Mouse (Mus musculus) limb, embryonic 11.5 days (tissue): ENCODE measurements around the gene Fhl2. TPM values are rescaled to one million over a fixed set of nuclear protein-coding genes. Genes with fewer than 3 reads are reported as not detected.

ENCODE experiments used
- ATAC-seq: fragments of 200-750 bp; cut with Nextera tagmentation; 2 replicates; pipeline ENCODE4 v1.8.0; 2017; ENCODE audit warnings: low read depth; ENCODE audit not compliant: insufficient number of reproducible peaks, low FRiP score, low TSS enrichment
- DNase-seq: peaks from one replicate; pipeline ENCODE4 v3.0.0-alpha.2; 2015; ENCODE audit warnings: low spot score
- H3K27ac ChIP-seq: fragments of 300-500 bp; sonication (generic); replicated peaks from 2 replicates; pipeline ENCODE4 v1.5.1; 2014; ENCODE audit warnings: low read depth, mild to moderate bottlenecking, low read length
- H3K27me3 ChIP-seq: fragments of 300-500 bp; sonication (generic); 2 replicates; pipeline ENCODE4 v1.6.1; 2014; ENCODE audit warnings: mild to moderate bottlenecking, low read length, mixed read lengths; ENCODE audit not compliant: control insufficient read depth, insufficient read depth
- H3K36me3 ChIP-seq: fragments of 300-500 bp; sonication (generic); 2 replicates; pipeline ENCODE4 v1.6.1; 2014; ENCODE audit warnings: mild to moderate bottlenecking, low read length, moderate library complexity, mixed read lengths; ENCODE audit not compliant: control insufficient read depth, insufficient read depth
- H3K4me1 ChIP-seq: fragments of 300-500 bp; sonication (generic); 2 replicates; pipeline ENCODE4 v1.6.1; 2014; ENCODE audit warnings: low read length, mixed read lengths; ENCODE audit not compliant: control insufficient read depth, insufficient read depth
- H3K4me2 ChIP-seq: fragments of 300-500 bp; sonication (generic); 2 replicates; pipeline ENCODE4 v1.6.1; 2014; ENCODE audit warnings: low read depth, mild to moderate bottlenecking, moderate library complexity; ENCODE audit not compliant: severe bottlenecking
- H3K4me3 ChIP-seq: fragments of 300-500 bp; sonication (generic); 2 replicates; pipeline ENCODE4 v1.5.1; 2014; ENCODE audit warnings: low read depth, low read length
- H3K9ac ChIP-seq: fragments of 300-500 bp; sonication (generic); 2 replicates; pipeline ENCODE4 v1.6.1; 2014; ENCODE audit warnings: mild to moderate bottlenecking, low read length
- H3K9me3 ChIP-seq: fragments of 300-500 bp; sonication (generic); 2 replicates; pipeline ENCODE4 v1.6.1; 2016; ENCODE audit warnings: low read length; ENCODE audit not compliant: control insufficient read depth
- whole genome bisulfite sequencing: fragments of 180-500 bp; shearing (Covaris S2); extraction: QIAGEN DNeasy Blood & Tissue Kit; methylation state at CpG from one replicate; pipeline ENCODE4 v1.1.7; 2014; 5-methylcytosine and 5-hydroxymethylcytosine counted together
- polyA plus RNA-seq: library from polyadenylated mRNA; unstranded; fragments of >200 nt; fragmentation: Nextera tagmentation; extraction: Ambion mirVana; gene quantifications from 2 replicates; pipeline ENCODE4 v1.2.1, GENCODE M21; 2014

The Fhl2 gene
- polyA plus RNA-seq, 1 experiment from 2014 or later, result 8.6 TPM

DNA sequence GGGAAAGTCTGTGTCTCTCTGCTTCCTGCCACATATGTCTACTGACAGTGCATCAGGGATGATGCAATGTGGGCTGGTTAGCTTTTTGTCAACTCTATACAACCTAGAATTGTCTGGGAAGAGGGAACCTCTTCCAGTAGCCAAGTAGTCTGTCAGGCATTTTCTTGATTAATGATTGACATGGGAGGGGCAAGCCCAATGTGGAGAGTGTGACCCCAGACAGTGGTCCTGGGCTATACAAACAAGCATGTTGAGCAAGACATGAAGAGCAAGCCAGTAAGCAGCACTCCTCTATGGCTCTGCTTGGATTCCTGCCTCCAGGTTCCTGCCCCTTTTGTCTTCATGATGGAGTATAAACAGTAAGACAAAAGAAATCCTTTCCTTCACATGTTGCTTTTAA, 69.6 kb downstream of the Fhl2 start:
- Histone ChIP-seq H3K4me3 (no peak overlapping the region), H3K9me3 (no peaks in the 10 kb centered on the region), H3K9ac (no peak overlapping the region), H3K4me1 (no peaks in the 10 kb centered on the region), H3K27me3 (no peaks in the 10 kb centered on the region), H3K27ac (no peak overlapping the region), H3K4me2 (no peak overlapping the region), H3K36me3 (no peaks in the 10 kb centered on the region; the same call in 1 of the 2 replicates)
- ATAC-seq (no peak), DNase-seq (no peak)

DNA sequence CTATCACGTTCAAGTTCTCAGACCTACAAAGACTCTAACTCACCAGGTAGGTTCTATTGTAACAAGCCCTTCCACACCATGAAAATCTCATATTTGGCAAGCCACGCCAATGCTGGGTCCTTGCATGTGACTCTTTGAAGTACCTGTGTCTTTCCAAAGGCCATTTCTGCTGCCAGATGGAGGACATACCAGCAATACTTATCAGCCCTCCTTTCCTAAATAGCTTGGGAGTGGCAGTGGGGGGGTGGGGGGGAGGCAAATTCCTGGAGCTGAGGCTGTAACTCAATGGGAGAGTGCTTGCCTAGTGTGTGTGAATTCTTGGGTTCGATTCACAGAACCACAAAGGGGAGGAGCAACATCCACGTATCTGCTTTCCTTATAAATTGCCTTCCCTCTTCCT, 72.1 kb downstream of the Fhl2 start:
- Histone ChIP-seq H3K4me3 (no peak overlapping the region), H3K9me3 (no peaks in the 10 kb centered on the region), H3K4me1 (no peaks in the 10 kb centered on the region), H3K36me3 (no peaks in the 10 kb centered on the region; the same call in 1 of the 2 replicates), H3K27me3 (no peaks in the 10 kb centered on the region), H3K4me2 (no peak overlapping the region), H3K9ac (no peak overlapping the region), H3K27ac (no peak overlapping the region)
- ATAC-seq, result no peak
- DNase-seq, result no peak
- WGBS, result 82% methylated on average over 4 of the region's 4 CpGs

DNA sequence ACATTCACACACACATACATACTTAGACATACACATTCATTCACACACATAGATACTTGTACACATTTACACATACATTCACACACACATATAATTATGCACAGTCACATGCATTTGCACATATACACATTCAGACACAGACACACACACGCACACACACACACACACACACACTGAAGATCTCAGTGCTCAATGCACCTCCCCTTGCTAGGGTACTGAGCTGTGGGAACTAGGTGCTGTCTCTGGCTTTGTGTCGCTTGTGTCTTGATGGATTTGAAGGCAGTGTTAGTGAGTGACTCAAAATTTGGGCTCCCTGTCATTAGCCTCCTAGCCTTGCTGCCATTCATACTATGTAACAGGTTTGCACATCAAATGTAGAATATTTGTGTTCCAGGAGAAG, 74.2 kb downstream of the Fhl2 start:
- H3K4me1 ChIP-seq, result no peaks in the 10 kb centered on the region
- no peaks in the 10 kb centered on the region for H3K27me3 ChIP-seq
- H3K27ac ChIP-seq, result no peak overlapping the region
- no peak overlapping the region for H3K9ac ChIP-seq
- WGBS, result 83% methylated on average over 2 of the region's 2 CpGs
- ATAC-seq, result no peak
- H3K4me3 ChIP-seq, result no peak overlapping the region
- no peak overlapping the region for H3K4me2 ChIP-seq
- H3K9me3 ChIP-seq, result no peaks in the 10 kb centered on the region
- peaks cover 4% of the 10 kb centered on the region; the same call in 1 of the 2 replicates for H3K36me3 ChIP-seq
- no peak for DNase-seq

DNA sequence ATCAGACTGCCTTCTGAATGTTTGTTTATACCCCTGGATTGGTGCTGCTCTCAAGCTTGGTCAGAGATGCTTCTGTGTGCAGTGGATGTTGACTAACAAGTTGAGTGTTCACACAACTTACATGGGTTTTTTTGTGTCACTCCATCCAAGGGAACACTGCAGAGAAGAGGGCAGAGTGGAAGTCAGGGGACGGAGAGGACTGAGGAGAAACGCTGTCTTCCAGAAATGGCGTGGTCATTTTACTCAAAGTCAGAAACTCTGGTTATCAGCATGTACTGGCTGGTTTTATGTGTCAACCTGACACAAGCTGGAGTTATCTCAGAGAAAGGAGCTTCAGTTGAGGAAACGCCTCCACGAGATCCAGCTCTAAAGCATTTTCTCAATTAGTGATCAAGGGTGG, 75.8 kb downstream of the Fhl2 start:
- Histone ChIP-seq H3K27me3 (no peaks in the 10 kb centered on the region), H3K27ac (no peak overlapping the region), H3K9me3 (no peaks in the 10 kb centered on the region), H3K9ac (no peak overlapping the region), H3K4me3 (no peak overlapping the region), H3K36me3 (peaks cover 7% of the 10 kb centered on the region; the same call in 1 of the 2 replicates), H3K4me1 (no peaks in the 10 kb centered on the region), H3K4me2 (no peak overlapping the region)
- DNase-seq (no peak), ATAC-seq (no peak)
- 93% methylated on average over 5 of the region's 5 CpGs for WGBS

DNA sequence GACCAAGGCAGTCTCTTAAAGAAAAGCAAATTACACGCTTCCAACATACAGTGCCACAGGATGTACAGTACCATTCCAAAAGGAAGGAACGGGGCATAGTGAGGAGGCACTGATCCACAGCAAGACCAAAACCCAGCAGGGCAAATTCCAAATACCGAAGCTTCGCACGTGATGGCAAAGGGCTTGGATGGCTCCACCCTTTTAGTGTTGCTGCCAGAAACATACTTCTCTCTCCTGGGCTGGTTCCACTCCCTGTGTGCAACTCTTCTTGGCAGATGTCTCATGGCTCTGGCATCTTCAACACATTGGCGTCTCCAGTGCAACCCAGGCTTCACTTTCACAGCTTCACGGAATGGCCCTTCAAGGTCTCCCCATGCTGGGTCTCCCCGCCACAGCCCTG, 79.3 kb downstream of the Fhl2 start:
- DNase-seq (no peak), ATAC-seq (no peak)
- Histone ChIP-seq H3K4me3 (no peak overlapping the region), H3K9me3 (no peaks in the 10 kb centered on the region), H3K4me1 (no peaks in the 10 kb centered on the region), H3K27me3 (no peaks in the 10 kb centered on the region), H3K4me2 (no peak overlapping the region), H3K9ac (no peak overlapping the region), H3K27ac (no peak overlapping the region), H3K36me3 (peaks cover 10% of the 10 kb centered on the region; the same call in 1 of the 2 replicates)
- 95% methylated on average over 8 of the region's 8 CpGs for WGBS

DNA sequence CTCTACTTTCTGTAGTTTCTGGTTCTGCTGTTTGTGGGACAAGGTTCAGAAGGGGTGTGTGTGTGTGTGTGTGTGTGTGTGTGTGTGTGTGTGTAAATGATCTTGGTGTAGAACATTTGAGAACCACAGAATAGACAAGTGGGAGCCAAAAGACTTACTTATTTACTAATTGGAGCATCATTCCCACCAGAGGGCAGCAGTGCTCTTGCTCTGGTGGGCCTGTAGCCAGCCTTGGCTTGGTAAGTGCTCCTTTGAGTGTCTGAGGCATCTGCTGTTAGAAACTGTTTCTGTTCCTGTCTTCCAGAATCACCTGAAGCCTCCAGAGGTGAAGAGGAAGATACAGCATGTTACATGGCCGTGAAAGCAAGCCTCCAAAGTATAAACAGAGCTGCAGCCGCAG, 83.9 kb downstream of the Fhl2 start:
- no peaks in the 10 kb centered on the region for H3K27me3 ChIP-seq

DNA sequence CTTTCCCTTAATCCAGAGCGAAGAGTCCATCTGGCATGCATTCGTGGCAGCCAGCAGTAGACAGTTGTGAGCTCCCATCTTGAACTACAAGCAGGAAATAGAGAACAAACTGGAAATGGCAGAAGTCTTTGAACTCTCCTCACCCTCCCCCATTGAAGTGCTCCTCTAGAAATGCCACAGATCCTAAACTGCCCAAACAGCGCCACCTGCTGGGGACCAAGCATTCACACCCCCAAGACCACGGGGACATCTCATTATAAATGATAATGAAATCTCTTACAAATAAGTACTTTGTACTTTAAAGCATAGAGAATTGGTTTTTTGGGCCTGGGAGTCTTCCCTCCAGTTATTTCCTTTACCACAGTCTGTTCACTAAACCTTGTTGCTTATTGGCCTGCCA, 86.2 kb downstream of the Fhl2 start:
- DNase-seq, result peak; percentile 38

More for the DNA sequence above, 83.9 kb downstream of the Fhl2 start:
- Histone ChIP-seq H3K4me3 (no peak overlapping the region), H3K9me3 (no peaks in the 10 kb centered on the region), H3K4me1 (no peaks in the 10 kb centered on the region), H3K27ac (no peak overlapping the region), H3K4me2 (no peak overlapping the region), H3K36me3 (peaks cover 10% of the 10 kb centered on the region; the same call in 1 of the 2 replicates), H3K9ac (no peak overlapping the region)
- DNase-seq (peak; percentile 51), ATAC-seq (no peak)
- WGBS, result 90% methylated on average over 2 of the region's 2 CpGs

DNA sequence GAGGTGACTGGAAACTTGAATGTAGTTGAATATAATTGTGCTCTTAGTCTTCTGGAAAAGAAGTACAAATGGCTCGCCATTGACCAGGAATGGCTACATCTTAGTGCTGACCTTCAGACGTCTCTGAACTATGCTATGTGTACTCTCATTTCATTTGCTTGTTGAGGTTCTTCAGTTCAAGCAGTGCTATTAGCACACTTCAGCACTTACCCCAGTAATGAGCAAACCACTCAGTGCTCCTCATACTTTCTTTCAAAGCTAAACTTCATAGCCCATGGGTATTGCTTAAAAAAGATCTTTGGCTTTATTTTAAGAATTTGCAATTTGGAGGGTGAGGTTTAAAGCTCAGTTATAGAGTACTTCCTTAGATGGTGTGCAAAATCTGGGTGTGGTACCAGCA, 88.1 kb downstream of the Fhl2 start:
- H3K4me2 ChIP-seq, result no peak overlapping the region
- 0 out of 2 replicates have a peak, but pooled peaks cover 2% of the 10 kb centered on the region for H3K36me3 ChIP-seq
- no peak overlapping the region for H3K4me3 ChIP-seq
- ATAC-seq (no peak), DNase-seq (no peak)
- H3K9ac ChIP-seq, result no peak overlapping the region
- H3K27ac ChIP-seq, result no peak overlapping the region
- H3K4me1 ChIP-seq, result no peaks in the 10 kb centered on the region
- whole genome bisulfite sequencing, result 84% methylated on average over 2 of the region's 2 CpGs
- H3K9me3 ChIP-seq, result no peaks in the 10 kb centered on the region
- no peaks in the 10 kb centered on the region for H3K27me3 ChIP-seq

More for the DNA sequence above, 86.2 kb downstream of the Fhl2 start:
- ATAC-seq, result no peak
- Histone ChIP-seq H3K27ac (no peak overlapping the region), H3K4me1 (no peaks in the 10 kb centered on the region), H3K4me2 (no peak overlapping the region), H3K9ac (no peak overlapping the region), H3K9me3 (no peaks in the 10 kb centered on the region), H3K4me3 (no peak overlapping the region), H3K36me3 (peaks cover 5% of the 10 kb centered on the region; the same call in 1 of the 2 replicates), H3K27me3 (no peaks in the 10 kb centered on the region)
- WGBS, result 52% methylated on average over 4 of the region's 4 CpGs
